Mouse (Mus musculus): ENCODE measurements around the gene L1cam. TPM values are rescaled to one million over a fixed set of nuclear protein-coding genes. Genes with fewer than 3 reads are reported as not detected.

The L1cam gene
- polyA plus RNA-seq, 1 experiment from 2014 or later = 4.3 TPM

DNA sequence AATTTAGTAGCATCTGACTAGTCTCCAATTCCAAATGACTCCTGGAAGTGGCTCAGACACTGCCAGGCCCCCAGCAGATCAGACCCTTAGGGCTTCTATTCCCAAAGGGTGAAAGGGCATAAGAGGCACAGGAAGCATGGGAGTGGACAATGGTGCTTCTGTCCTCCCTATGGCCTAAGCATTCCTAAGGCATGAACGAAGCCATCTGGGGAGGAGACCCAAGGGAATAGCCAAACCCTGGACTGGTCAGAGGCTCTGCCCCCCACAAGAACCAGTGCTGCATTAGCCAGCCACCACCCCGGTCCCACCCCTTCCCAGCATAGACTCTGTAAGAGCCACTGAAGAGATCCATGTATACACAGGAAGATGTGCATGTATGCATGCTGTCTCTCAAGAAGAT, 20.0 kb downstream of the L1cam start:
- no peak overlapping the region for H3K9ac ChIP-seq
- H3K4me2 ChIP-seq = no peak overlapping the region
- no peaks in the 10 kb centered on the region for H3K36me3 ChIP-seq
- WGBS = 49% methylated on average over 2 of the region's 2 CpGs
- no peak overlapping the region for H3K27ac ChIP-seq
- no peak overlapping the region for H3K4me3 ChIP-seq
- ATAC-seq (ENCODE audit: insufficient number of reproducible peaks, insufficient read depth, low FRiP score, low TSS enrichment, low read depth) = no peak
- peaks cover 17% of the 10 kb centered on the region for H3K27me3 ChIP-seq
- peaks cover under 1% of the 10 kb centered on the region; the same call in 1 of the 2 replicates for H3K4me1 ChIP-seq
- no peaks in the 10 kb centered on the region for H3K9me3 ChIP-seq

DNA sequence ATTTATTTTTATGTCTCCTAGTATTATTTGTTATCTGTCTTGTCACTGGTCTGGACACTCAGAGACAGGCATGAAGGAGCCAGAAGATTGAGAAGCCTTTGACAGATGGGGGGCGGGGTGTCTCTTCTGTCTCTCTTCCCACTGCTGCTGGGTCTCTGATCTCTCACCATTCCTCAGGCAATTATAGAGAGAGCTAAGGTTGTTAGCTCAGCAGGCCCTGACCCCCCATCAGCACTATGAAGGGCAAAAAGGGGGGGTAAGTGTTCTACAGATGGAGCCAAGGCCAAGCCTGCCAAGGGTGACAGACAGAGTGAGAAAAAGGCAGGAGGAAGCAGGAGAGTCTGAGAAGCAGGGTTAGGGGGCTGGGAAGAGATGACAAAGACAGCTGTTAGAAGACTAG, 23.9 kb downstream of the L1cam start:
- 50% methylated on average over 1 of the region's 1 CpGs for WGBS
- Histone ChIP-seq H3K27ac (no peak overlapping the region), H3K4me2 (no peak overlapping the region), H3K9ac (no peak overlapping the region), H3K9me3 (no peaks in the 10 kb centered on the region), H3K36me3 (no peaks in the 10 kb centered on the region), H3K4me1 (peaks cover 4% of the 10 kb centered on the region; the same call in 1 of the 2 replicates), H3K27me3 (no peaks in the 10 kb centered on the region), H3K4me3 (no peak overlapping the region)
- ATAC-seq (ENCODE audit: insufficient number of reproducible peaks, insufficient read depth, low FRiP score, low TSS enrichment, low read depth) = no peak

DNA sequence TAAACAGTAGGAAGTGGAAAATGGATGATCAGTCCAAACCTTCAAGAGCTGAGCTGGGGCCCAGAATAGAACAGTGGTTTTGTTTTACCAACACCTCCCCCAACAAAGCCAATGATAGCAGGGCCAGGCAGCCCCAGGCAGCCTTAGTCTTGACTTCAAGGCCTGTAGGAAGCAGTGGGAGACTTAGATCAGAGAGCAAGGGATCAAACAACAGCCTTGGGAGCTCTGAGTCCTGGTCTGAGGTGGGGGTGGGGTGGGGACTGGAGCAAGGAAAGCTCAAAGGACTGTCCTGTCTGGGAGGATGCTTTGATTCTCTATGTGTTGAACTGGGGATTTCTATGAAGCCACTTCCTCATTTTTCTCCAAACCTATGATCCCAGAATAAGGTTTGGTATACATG, 24.4 kb downstream of the L1cam start:
- no peak overlapping the region for H3K4me2 ChIP-seq
- H3K27ac ChIP-seq = no peak overlapping the region
- no peaks in the 10 kb centered on the region for H3K9me3 ChIP-seq
- H3K27me3 ChIP-seq = no peaks in the 10 kb centered on the region
- no peaks in the 10 kb centered on the region for H3K36me3 ChIP-seq
- no peak overlapping the region for H3K9ac ChIP-seq
- H3K4me1 ChIP-seq = peaks cover 4% of the 10 kb centered on the region; the same call in 1 of the 2 replicates
- no peak for ATAC-seq (ENCODE audit: insufficient number of reproducible peaks, insufficient read depth, low FRiP score, low TSS enrichment, low read depth)
- H3K4me3 ChIP-seq = no peak overlapping the region

DNA sequence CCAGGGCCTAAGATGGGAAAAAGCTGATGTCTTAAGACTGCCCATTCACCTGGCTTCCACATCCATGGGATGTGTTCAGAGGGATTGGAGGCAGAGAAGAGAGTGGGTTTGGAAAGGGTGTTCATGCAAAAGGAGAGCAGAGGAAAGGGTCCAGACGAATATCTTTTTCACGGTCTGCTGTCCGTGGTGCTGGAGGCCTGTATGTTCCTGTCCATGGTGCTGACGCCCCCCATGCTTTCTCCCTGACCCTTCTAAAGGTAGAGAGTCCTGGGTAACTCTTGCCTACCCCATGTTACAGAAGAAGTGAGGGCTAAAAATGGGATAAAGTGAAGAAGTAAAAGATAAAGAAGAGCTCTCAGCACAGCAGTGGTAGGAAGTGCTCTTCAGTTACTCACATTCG, 26.6 kb downstream of the L1cam start:
- no peaks in the 10 kb centered on the region for H3K36me3 ChIP-seq
- 9% methylated on average over 5 of the region's 5 CpGs for WGBS
- no peak overlapping the region for H3K4me3 ChIP-seq
- no peaks in the 10 kb centered on the region for H3K9me3 ChIP-seq
- H3K27ac ChIP-seq = no peak overlapping the region
- H3K9ac ChIP-seq = no peak overlapping the region
- no peak overlapping the region for H3K4me2 ChIP-seq
- H3K4me1 ChIP-seq = peaks cover 4% of the 10 kb centered on the region; the same call in 1 of the 2 replicates
- H3K27me3 ChIP-seq = no peaks in the 10 kb centered on the region
- no peak for ATAC-seq (ENCODE audit: insufficient number of reproducible peaks, insufficient read depth, low FRiP score, low TSS enrichment, low read depth)

DNA sequence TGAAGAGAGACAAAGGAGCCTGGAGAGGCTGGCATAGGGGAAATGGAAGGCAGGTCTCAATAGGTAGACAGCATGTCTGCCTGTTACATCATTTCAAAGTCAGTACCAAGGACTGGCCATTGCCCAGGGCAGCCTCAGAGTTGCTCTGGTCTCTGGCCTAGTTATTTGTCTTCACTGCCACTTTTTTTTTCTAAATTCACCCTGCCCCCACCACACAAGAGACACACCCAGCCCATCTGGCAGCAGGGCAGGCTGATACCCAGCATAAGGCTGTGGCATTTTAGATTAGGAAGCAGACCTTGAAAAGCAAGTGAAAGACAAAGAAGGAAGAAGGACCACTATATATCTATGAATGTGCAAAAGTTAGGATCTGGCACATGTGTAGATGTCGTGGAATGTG, 28.1 kb downstream of the L1cam start:
- 71% methylated on average over 1 of the region's 1 CpGs for WGBS
- Histone ChIP-seq H3K9me3 (no peaks in the 10 kb centered on the region), H3K27me3 (no peaks in the 10 kb centered on the region), H3K27ac (no peak overlapping the region), H3K9ac (no peak overlapping the region), H3K4me1 (peaks cover 4% of the 10 kb centered on the region; the same call in 1 of the 2 replicates), H3K4me2 (no peak overlapping the region), H3K4me3 (no peak overlapping the region), H3K36me3 (no peaks in the 10 kb centered on the region)
- no peak for ATAC-seq (ENCODE audit: insufficient number of reproducible peaks, insufficient read depth, low FRiP score, low TSS enrichment, low read depth)

DNA sequence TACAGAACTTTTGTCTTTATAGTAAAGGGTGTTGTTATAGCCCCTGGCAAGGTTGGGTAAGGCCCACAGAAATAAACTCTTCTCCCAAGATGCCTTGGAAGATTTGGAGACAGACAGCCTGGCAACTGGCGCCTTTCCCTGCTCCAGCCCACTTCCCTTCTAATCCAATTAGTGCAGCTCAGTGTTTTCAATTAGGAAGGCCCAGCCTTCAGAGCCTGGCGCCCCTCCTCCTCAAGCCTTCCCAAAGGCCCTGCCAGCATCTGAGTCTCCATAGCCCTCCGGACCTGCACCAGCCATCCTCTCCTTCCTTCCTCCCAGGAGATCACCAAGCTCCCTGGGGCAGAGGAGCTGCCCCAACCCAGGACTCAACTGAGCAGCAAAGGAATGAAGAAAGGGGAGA, 28.6 kb downstream of the L1cam start:
- Histone ChIP-seq H3K9ac (no peak overlapping the region), H3K36me3 (no peaks in the 10 kb centered on the region), H3K4me3 (no peak overlapping the region), H3K4me2 (no peak overlapping the region), H3K27me3 (no peaks in the 10 kb centered on the region), H3K27ac (no peak overlapping the region), H3K9me3 (no peaks in the 10 kb centered on the region), H3K4me1 (peaks cover 4% of the 10 kb centered on the region; the same call in 1 of the 2 replicates)
- WGBS = 18% methylated on average over 3 of the region's 3 CpGs
- no peak for ATAC-seq (ENCODE audit: insufficient number of reproducible peaks, insufficient read depth, low FRiP score, low TSS enrichment, low read depth)

DNA sequence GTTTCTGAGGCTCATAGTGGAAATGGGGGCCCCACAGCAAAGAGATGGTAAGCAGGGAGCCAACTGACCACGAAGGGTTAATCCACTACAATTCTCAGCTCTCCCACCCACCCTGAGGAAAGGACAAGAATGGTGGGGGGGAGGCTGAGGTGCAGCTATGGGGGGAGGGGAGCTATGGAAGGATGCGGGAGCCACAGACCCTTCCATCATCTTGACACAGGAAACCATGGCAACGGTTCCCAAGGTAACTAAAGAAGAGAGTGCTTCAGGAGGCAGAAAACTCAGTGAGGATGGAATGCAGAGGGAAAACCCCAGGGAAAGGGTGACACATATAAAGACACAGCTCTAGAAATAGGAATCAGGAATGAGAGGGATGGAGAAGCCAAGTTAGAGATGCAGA, 31.2 kb downstream of the L1cam start:
- 54% methylated on average over 3 of the region's 3 CpGs for WGBS
- H3K4me2 ChIP-seq = no peak overlapping the region
- H3K27me3 ChIP-seq = peaks cover 4% of the 10 kb centered on the region; the same call in 1 of the 2 replicates
- H3K9me3 ChIP-seq = no peaks in the 10 kb centered on the region
- ATAC-seq (ENCODE audit: insufficient number of reproducible peaks, insufficient read depth, low FRiP score, low TSS enrichment, low read depth) = no peak
- no peak overlapping the region for H3K27ac ChIP-seq
- no peak overlapping the region for H3K4me3 ChIP-seq
- H3K36me3 ChIP-seq = no peaks in the 10 kb centered on the region
- H3K4me1 ChIP-seq = peaks cover 4% of the 10 kb centered on the region; the same call in 1 of the 2 replicates
- no peak overlapping the region for H3K9ac ChIP-seq

DNA sequence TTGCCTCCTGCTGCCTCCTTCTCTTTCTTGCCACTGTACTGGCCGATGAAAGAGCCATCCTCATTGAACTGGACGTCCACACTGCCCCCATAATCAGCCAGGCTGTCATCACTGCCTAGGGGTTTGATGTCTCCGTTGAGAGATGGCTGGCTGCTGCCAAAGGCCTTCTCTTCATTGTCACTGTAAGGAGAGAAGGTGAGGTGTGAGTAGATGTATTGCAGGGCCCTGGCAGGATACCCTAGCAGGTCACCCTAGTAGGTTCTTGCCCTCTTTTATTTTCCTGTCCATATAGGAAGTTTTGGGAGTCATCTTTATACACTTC, 40.9 kb downstream of the L1cam start:
- no peak overlapping the region for H3K9ac ChIP-seq
- 64% methylated on average over 3 of the region's 3 CpGs for WGBS

DNA sequence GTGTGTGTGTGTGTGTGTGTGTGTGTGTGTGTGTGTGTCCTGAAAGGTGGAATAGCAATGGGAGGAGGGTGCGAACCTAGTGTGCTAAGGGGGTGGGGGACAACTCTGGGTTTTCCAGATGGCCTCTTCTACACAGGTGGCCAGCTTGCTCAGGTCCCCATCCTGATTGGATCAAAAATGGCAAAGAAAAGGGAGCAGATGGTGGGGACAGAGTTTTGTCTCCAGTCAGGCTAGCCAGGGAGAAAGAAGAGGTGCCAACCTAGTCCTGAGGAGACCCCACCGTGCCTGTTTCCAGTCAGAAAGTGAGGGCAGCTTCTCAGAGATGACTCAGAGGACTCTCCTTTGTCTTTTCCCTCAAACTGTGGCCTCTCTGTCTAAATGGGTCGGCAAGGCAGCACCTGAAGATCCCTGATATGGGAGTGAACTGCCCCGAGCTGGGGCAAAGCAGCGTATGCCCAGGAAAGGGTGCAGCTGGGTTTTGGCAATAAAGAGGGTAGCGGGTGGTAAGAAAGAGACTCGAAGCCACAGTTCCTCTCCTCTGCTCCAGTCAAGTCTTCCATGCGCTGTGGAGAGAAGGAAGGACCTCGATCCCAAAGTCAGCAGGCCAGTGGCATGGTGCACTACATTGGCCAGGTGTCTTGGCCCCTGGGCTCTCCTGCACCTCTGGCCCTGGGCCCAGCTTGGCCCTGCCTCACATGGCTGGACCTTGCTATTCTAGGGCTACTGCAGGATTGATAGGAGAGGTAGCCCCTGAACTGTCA, 41.4 kb downstream of the L1cam start:
- Histone ChIP-seq H3K27ac (no peak overlapping the region), H3K4me1 (no peaks in the 10 kb centered on the region), H3K4me2 (no peak overlapping the region), H3K9me3 (no peaks in the 10 kb centered on the region), H3K4me3 (no peak overlapping the region), H3K9ac (no peak overlapping the region), H3K27me3 (no peaks in the 10 kb centered on the region; the same call in 1 of the 2 replicates), H3K36me3 (no peaks in the 10 kb centered on the region)
- ATAC-seq (ENCODE audit: insufficient number of reproducible peaks, insufficient read depth, low FRiP score, low TSS enrichment, low read depth) = no peak
- 88% methylated on average over 9 of the region's 9 CpGs for WGBS

More for the DNA sequence above, 40.9 kb downstream of the L1cam start:
- no peak overlapping the region for H3K4me3 ChIP-seq
- H3K4me1 ChIP-seq = no peaks in the 10 kb centered on the region
- ATAC-seq (ENCODE audit: insufficient number of reproducible peaks, insufficient read depth, low FRiP score, low TSS enrichment, low read depth) = no peak
- H3K36me3 ChIP-seq = no peaks in the 10 kb centered on the region
- H3K9me3 ChIP-seq = no peaks in the 10 kb centered on the region
- H3K27me3 ChIP-seq = no peaks in the 10 kb centered on the region; the same call in 1 of the 2 replicates
- no peak overlapping the region for H3K4me2 ChIP-seq
- no peak overlapping the region for H3K27ac ChIP-seq

DNA sequence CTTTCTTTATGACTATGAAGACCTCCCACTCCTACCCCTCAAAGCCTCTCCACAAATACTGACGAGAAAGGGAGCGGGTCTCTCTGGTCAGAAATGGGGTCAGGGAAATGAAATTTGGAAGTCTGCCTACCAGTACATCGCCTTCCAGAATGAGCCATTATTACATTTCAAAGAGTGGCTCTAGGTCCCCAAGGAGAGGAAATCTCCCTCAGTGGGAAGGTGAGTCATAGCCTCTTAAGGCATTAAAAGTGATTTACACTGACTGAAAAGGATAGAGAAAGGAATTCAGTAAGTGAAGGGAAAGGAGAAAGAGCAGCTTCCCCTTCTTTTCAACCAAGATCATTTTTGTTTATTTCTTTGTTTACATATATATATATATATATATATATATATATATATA, 59.2 kb downstream of the L1cam start:
- ATAC-seq (ENCODE audit: insufficient number of reproducible peaks, insufficient read depth, low FRiP score, low TSS enrichment, low read depth) = no peak
- Histone ChIP-seq H3K27me3 (no peaks in the 10 kb centered on the region), H3K4me1 (no peaks in the 10 kb centered on the region), H3K9ac (no peak overlapping the region), H3K4me2 (no peak overlapping the region), H3K4me3 (no peak overlapping the region), H3K27ac (no peak overlapping the region), H3K36me3 (no peaks in the 10 kb centered on the region), H3K9me3 (no peaks in the 10 kb centered on the region)
- WGBS = 78% methylated on average over 3 of the region's 3 CpGs

DNA sequence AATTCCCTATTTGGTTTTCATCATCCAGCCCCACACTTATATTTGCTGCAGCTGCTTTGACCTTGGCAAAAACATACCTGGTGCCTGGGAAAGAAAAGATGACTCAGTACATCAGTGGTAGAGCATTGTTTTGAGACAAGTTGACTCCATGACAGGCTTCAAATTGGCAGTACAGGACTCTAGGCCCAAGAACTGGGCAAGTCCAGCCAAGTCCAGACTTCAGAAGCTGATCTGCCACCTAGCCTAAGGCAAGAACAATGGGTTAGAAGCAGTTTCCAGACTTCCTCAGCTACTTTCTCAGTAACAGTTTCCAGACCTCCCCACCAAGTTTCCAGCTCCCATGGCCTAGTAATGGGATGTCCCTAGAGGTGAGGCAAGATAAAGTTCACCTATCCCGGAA, 60.2 kb downstream of the L1cam start:
- no peaks in the 10 kb centered on the region for H3K27me3 ChIP-seq
- H3K4me2 ChIP-seq = no peak overlapping the region
- no peaks in the 10 kb centered on the region for H3K4me1 ChIP-seq
- H3K36me3 ChIP-seq = no peaks in the 10 kb centered on the region
- no peak overlapping the region for H3K27ac ChIP-seq
- H3K9ac ChIP-seq = no peak overlapping the region
- no peak overlapping the region for H3K4me3 ChIP-seq
- no peaks in the 10 kb centered on the region for H3K9me3 ChIP-seq
- WGBS = 88% methylated on average over 1 of the region's 1 CpGs
- ATAC-seq (ENCODE audit: insufficient number of reproducible peaks, insufficient read depth, low FRiP score, low TSS enrichment, low read depth) = no peak
